Mouse (Mus musculus): Measurements from ENCODE around the gene Mettl27.

DNA sequence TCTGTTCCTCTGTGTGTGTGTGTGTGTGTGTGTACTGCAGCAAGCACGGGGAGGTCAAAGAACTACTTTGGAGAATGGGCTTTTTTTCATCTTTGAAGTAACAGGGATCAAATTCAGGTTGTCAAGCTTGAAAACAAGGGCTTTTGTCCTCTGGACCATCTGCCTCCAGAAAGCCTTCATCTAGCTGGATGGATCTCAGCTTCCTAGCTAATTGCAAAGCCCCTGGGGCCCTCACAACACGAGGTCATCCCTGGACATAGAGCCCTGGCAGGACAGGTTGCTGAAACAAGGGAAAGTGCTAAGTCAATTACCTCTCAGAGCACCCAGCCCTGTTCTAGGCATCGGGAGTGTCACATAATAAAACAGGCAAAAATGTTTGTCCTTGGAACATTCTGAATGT, 51.6 kb downstream of the Mettl27 start:
- TF ChIP-seq CTCF (IDR thresholded peaks at IDR 0.05; ENCODE audit: low read depth) (no peak), EP300 (IDR thresholded peaks at IDR 0.05; ENCODE audit: low read depth) (no peak)

Measured in heart, postnatal 0 days (tissue).